Comparison of ENCODE assay signal across 30 mouse cellular contexts in the genomic region with DNA sequence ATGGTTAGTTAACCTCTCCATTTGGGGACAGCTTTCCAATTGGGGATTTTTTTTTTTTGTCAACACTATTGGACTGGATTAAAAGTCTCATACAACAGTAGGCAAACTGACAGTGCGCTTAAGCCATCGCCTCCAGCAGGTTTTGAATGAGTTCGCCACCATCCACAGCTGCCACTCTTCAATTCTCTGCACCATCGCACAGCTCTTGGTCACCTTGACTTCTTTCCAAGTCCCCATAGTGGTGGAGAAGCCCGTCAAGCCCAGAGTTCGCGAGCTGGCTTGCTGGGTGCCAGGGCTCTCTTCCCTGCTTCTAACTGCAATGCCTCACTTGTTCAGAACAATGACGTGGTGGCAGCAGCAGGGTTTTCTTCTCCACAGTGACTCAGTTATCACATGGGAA.
DNase-seq lines count a peak whose midpoint lies in the region; ATAC-seq lines count a peak whose summit lies in the region.
"Had no signal": no experiment of that assay in that cellular context is flagged by ENCODE, and none has a peak within 500 bp of the region (broad histone marks: within the 10 kb centered on the region; RNA-seq: fewer than 3 reads in every experiment).

No protein-coding gene starts in this region.

- no peaks in the 10 kb centered on the region for H3K27me3 ChIP-seq in forebrain, embryonic 15.5 days
- H3K27me3 ChIP-seq in forebrain, embryonic 12.5 days = no peaks in the 10 kb centered on the region; the same call in 1 of the 2 replicates
- H3K27me3 ChIP-seq: liver, embryonic 12.5 days; neural tube, embryonic 12.5 days had no signal

- H3K4me3 ChIP-seq in forebrain, embryonic 15.5 days = no peak overlapping the region
- H3K4me3 ChIP-seq in forebrain, embryonic 12.5 days (replicated peaks) = no peak overlapping the region
- H3K4me3 ChIP-seq: embryonic facial prominence, embryonic 13.5 days; heart, embryonic 10.5 days; heart, embryonic 15.5 days; layer of hippocampus, adult 2 months; liver, embryonic 12.5 days; myocyte; neural tube, embryonic 12.5 days had no signal

- H3K36me3 ChIP-seq in forebrain, embryonic 15.5 days = no peaks in the 10 kb centered on the region
- no peaks in the 10 kb centered on the region for H3K36me3 ChIP-seq in forebrain, embryonic 12.5 days (replicated peaks)
- H3K36me3 ChIP-seq: embryonic facial prominence, embryonic 13.5 days; heart, embryonic 10.5 days; heart, embryonic 15.5 days; liver, embryonic 12.5 days; neural tube, embryonic 12.5 days had no signal

- intact Hi-C loops in left cerebral cortex, postnatal 4 days (cut with DNase I) = no loop called here

- H3K27ac ChIP-seq in forebrain, embryonic 15.5 days (replicated peaks) = no peak overlapping the region
- H3K27ac ChIP-seq in forebrain, embryonic 12.5 days = no peak overlapping the region
- H3K27ac ChIP-seq: embryonic facial prominence, embryonic 13.5 days; heart, embryonic 10.5 days; heart, embryonic 15.5 days; hindbrain, embryonic 14.5 days; layer of hippocampus, adult 2 months; liver, embryonic 12.5 days; macrophage; neural tube, embryonic 12.5 days had no signal

- H3K9me3 ChIP-seq in forebrain, embryonic 15.5 days = no peaks in the 10 kb centered on the region
- no peaks in the 10 kb centered on the region for H3K9me3 ChIP-seq in forebrain, embryonic 12.5 days
- H3K9me3 ChIP-seq: embryonic facial prominence, embryonic 13.5 days; heart, embryonic 10.5 days; heart, embryonic 15.5 days; liver, embryonic 12.5 days; neural tube, embryonic 12.5 days had no signal

- H3K4me2 ChIP-seq in forebrain, embryonic 15.5 days (replicated peaks) = no peak overlapping the region
- no peak overlapping the region for H3K4me2 ChIP-seq in forebrain, embryonic 12.5 days
- H3K4me2 ChIP-seq: embryonic facial prominence, embryonic 13.5 days; heart, embryonic 15.5 days; liver, embryonic 12.5 days; neural tube, embryonic 12.5 days had no signal

- ATAC-seq in forebrain, embryonic 15.5 days (replicated peaks) = 0 out of 2 replicates have a peak, but pooled peaks have one; percentile 29
- ATAC-seq in forebrain, embryonic 12.5 days (ENCODE audit: low FRiP score) = no peak
- ATAC-seq: activated CD4-positive, CD25-positive, alpha-beta regulatory T cell, adult 4 months; CD4-positive, CD25-positive, alpha-beta regulatory T cell, adult 4 months; liver, embryonic 12.5 days; liver, postnatal 0 days; midbrain, embryonic 16.5 days had no signal

- H3K4me1 ChIP-seq in forebrain, embryonic 15.5 days = no peaks in the 10 kb centered on the region
- H3K4me1 ChIP-seq in forebrain, embryonic 12.5 days = peaks cover 7% of the 10 kb centered on the region
- H3K4me1 ChIP-seq: embryonic facial prominence, embryonic 13.5 days; heart, embryonic 10.5 days; heart, embryonic 15.5 days; liver, embryonic 12.5 days; neural tube, embryonic 12.5 days had no signal

- 44% methylated on average over 8 of the region's 8 CpGs for WGBS in forebrain, embryonic 15.5 days
- WGBS in forebrain, embryonic 12.5 days = 51% methylated on average over 8 of the region's 8 CpGs

- no peak overlapping the region for H3K9ac ChIP-seq in forebrain, embryonic 15.5 days (replicated peaks)
- H3K9ac ChIP-seq in forebrain, embryonic 12.5 days = no peak overlapping the region
- H3K9ac ChIP-seq: embryonic facial prominence, embryonic 13.5 days; heart, embryonic 15.5 days; hindbrain, embryonic 14.5 days; liver, embryonic 12.5 days; liver, postnatal 0 days; neural tube, embryonic 12.5 days had no signal

- DNase-seq in left cerebral cortex, postnatal 4 days = peak; percentile 43
- no peak for DNase-seq in left cerebral cortex, adult 18-20 months (ENCODE audit: low spot score in 2 of 2)
- peak; percentile 17 to 22 for DNase-seq in right cerebral cortex, postnatal 10 days (ENCODE audit: low spot score in 2 of 2)
- DNase-seq in right cerebral cortex, postnatal 14 days = no peak
- no peak for DNase-seq in frontal cortex, adult 2 months (ENCODE audit: extremely low spot score in 1 of 2, low spot score in 1 of 2)
- DNase-seq: adrenal gland, adult 2 months; adrenal gland, postnatal 36 days; cerebellum, adult 2 months; gastrocnemius, postnatal 25 days; heart, adult 11 months; heart, postnatal 36 days; kidney, adult 2 months; kidney, postnatal 36 days; liver, postnatal 0 days; spleen, adult 18-20 months; thymus, postnatal 14 days had no signal

Comparison
In these comparisons a context has a peak if more than half of its experiments do, and no peak if none do; other contexts are left out.
1. DNase-seq: peak in left cerebral cortex, postnatal 4 days (single experiment) and right cerebral cortex, postnatal 10 days (2 of 2); none in left cerebral cortex, adult 18-20 months (0 of 2), right cerebral cortex, postnatal 14 days (single experiment) and frontal cortex, adult 2 months (0 of 2).